In genomic region chr10:108170818-108171217, GRCm38 (mm10) we compare ENCODE assay signal across 28 mouse cellular contexts. TPM values are rescaled to one million over a fixed set of nuclear protein-coding genes. Genes with fewer than 3 reads are reported as not detected.
DNase-seq lines count a peak whose midpoint lies in the region; ATAC-seq and TF ChIP-seq lines count a peak whose summit lies in the region.
"Had no signal": no experiment of that assay in that cellular context is flagged by ENCODE, and none has a peak within 500 bp of the region (broad histone marks: within the 10 kb centered on the region; RNA-seq: fewer than 3 reads in every experiment).

No protein-coding gene starts in this region.

- intact Hi-C loops in heart, postnatal 14 days (cut with DNase I), result no loop called here

- TF ChIP-seq EP300 in lung, postnatal 0 days (IDR thresholded peaks at IDR 0.05), result peak; percentile 48

- no peak overlapping the region for H3K27ac ChIP-seq in embryonic facial prominence, embryonic 14.5 days (replicated peaks; ENCODE audit: low read depth, low read length)
- H3K27ac ChIP-seq in embryonic facial prominence, embryonic 10.5 days (replicated peaks), result no peak overlapping the region
- H3K27ac ChIP-seq in heart, embryonic 15.5 days, result peak overlapping the region; percentile 47
- H3K27ac ChIP-seq in lung, postnatal 0 days (ENCODE audit: low read length), result no peak overlapping the region
- H3K27ac ChIP-seq: forebrain, embryonic 13.5 days; hindbrain, embryonic 14.5 days; kidney, embryonic 15.5 days; liver, embryonic 14.5 days; midbrain, embryonic 10.5 days; midbrain, embryonic 15.5 days; neural tube, embryonic 15.5 days; stomach, embryonic 15.5 days had no signal

- H3K4me1 ChIP-seq in embryonic facial prominence, embryonic 14.5 days (ENCODE audit: control insufficient read depth, insufficient read depth, low read length), result peaks cover 6% of the 10 kb centered on the region
- peaks cover 8% of the 10 kb centered on the region for H3K4me1 ChIP-seq in embryonic facial prominence, embryonic 10.5 days
- peaks cover 58% of the 10 kb centered on the region for H3K4me1 ChIP-seq in heart, embryonic 15.5 days (replicated peaks)
- peaks cover 17% of the 10 kb centered on the region for H3K4me1 ChIP-seq in lung, postnatal 0 days (ENCODE audit: insufficient read depth, low read depth, low read length)

- no peak overlapping the region for H3K9ac ChIP-seq in embryonic facial prominence, embryonic 14.5 days (ENCODE audit: low read depth, low read length)
- no peak overlapping the region for H3K9ac ChIP-seq in heart, embryonic 15.5 days
- no peak overlapping the region for H3K9ac ChIP-seq in lung, postnatal 0 days (replicated peaks; ENCODE audit: low read depth)
- H3K9ac ChIP-seq: forebrain, embryonic 13.5 days; hindbrain, embryonic 14.5 days; kidney, embryonic 15.5 days; liver, embryonic 14.5 days; midbrain, embryonic 15.5 days; neural tube, embryonic 15.5 days; stomach, embryonic 15.5 days had no signal

- 69% methylated on average over 3 of the region's 3 CpGs for whole genome bisulfite sequencing in embryonic facial prominence, embryonic 14.5 days
- 86% methylated on average over 3 of the region's 3 CpGs for WGBS in embryonic facial prominence, embryonic 10.5 days
- 33% methylated on average over 3 of the region's 3 CpGs for WGBS in heart, embryonic 15.5 days
- 32% methylated on average over 3 of the region's 3 CpGs for WGBS in lung, postnatal 0 days

- H3K4me2 ChIP-seq in embryonic facial prominence, embryonic 14.5 days (ENCODE audit: low read depth, low read length), result no peak overlapping the region
- H3K4me2 ChIP-seq in heart, embryonic 15.5 days, result peak overlapping the region; percentile 28
- H3K4me2 ChIP-seq in lung, postnatal 0 days (replicated peaks; ENCODE audit: low read depth, low read length), result no peak overlapping the region
- H3K4me2 ChIP-seq: forebrain, embryonic 13.5 days; hindbrain, embryonic 14.5 days; kidney, embryonic 15.5 days; midbrain, embryonic 15.5 days; neural tube, embryonic 15.5 days; stomach, embryonic 15.5 days had no signal

- no peaks in the 10 kb centered on the region for H3K36me3 ChIP-seq in embryonic facial prominence, embryonic 14.5 days (ENCODE audit: control insufficient read depth, insufficient read depth, low read length)
- peaks cover 11% of the 10 kb centered on the region; the same call in 1 of the 2 replicates for H3K36me3 ChIP-seq in embryonic facial prominence, embryonic 10.5 days (replicated peaks)
- H3K36me3 ChIP-seq in heart, embryonic 15.5 days, result no peaks in the 10 kb centered on the region
- H3K36me3 ChIP-seq in lung, postnatal 0 days (ENCODE audit: insufficient read depth, low read length), result no peaks in the 10 kb centered on the region
- H3K36me3 ChIP-seq: midbrain, embryonic 15.5 days; neural tube, embryonic 15.5 days; stomach, embryonic 15.5 days had no signal

- TF ChIP-seq CTCF in lung, postnatal 0 days (IDR thresholded peaks at IDR 0.05), result no peak

- ATAC-seq in embryonic facial prominence, embryonic 14.5 days (ENCODE audit: low read depth), result 0 out of 2 replicates have a peak, but pooled peaks have one; percentile 60
- ATAC-seq in heart, embryonic 15.5 days (replicated peaks; ENCODE audit: insufficient number of reproducible peaks, insufficient read depth, low FRiP score, low read depth), result no peak
- ATAC-seq in lung, postnatal 0 days, result peak; percentile 71
- ATAC-seq: forebrain, embryonic 13.5 days; midbrain, embryonic 15.5 days had no signal

- no peak for DNase-seq in embryonic facial prominence, embryonic 14.5 days (ENCODE audit: low spot score)
- no peak for DNase-seq in embryonic facial prominence, embryonic 10.5 days (ENCODE audit: low spot score)
- no peak for DNase-seq in heart, postnatal 14 days
- peak; percentile 72 for DNase-seq in lung, postnatal 0 days (ENCODE audit: low spot score)
- no peak for DNase-seq in lung, postnatal 25 days (ENCODE audit: low spot score)
- no peak for DNase-seq in cerebellum, adult 18-20 months
- DNase-seq: adrenal gland, adult 2 months; adrenal gland, postnatal 36 days; cerebellum, adult 2 months; cerebellum, postnatal 14 days; gastrocnemius, postnatal 25 days; kidney, adult 18-20 months; kidney, postnatal 25 days; left cerebral cortex, postnatal 4 days; lung, adult 2 months; lung, postnatal 14 days; retina, postnatal 1 day; right cerebral cortex, postnatal 14 days; thymus, postnatal 14 days had no signal

- H3K27me3 ChIP-seq in embryonic facial prominence, embryonic 14.5 days (replicated peaks; ENCODE audit: control insufficient read depth, insufficient read depth, low read length), result no peaks in the 10 kb centered on the region
- no peaks in the 10 kb centered on the region for H3K27me3 ChIP-seq in embryonic facial prominence, embryonic 10.5 days (replicated peaks; ENCODE audit: low read depth, poor library complexity, severe bottlenecking)
- H3K27me3 ChIP-seq in heart, embryonic 15.5 days, result no peaks in the 10 kb centered on the region
- no peaks in the 10 kb centered on the region for H3K27me3 ChIP-seq in lung, postnatal 0 days (replicated peaks; ENCODE audit: insufficient read depth, low read length)
- H3K27me3 ChIP-seq: forebrain, embryonic 13.5 days; kidney, embryonic 15.5 days; midbrain, embryonic 15.5 days; neural tube, embryonic 15.5 days; stomach, embryonic 15.5 days had no signal

- H3K9me3 ChIP-seq in embryonic facial prominence, embryonic 14.5 days (ENCODE audit: control insufficient read depth, low read length), result no peaks in the 10 kb centered on the region
- no peaks in the 10 kb centered on the region for H3K9me3 ChIP-seq in embryonic facial prominence, embryonic 10.5 days
- H3K9me3 ChIP-seq in heart, embryonic 15.5 days (replicated peaks), result no peaks in the 10 kb centered on the region
- H3K9me3 ChIP-seq in lung, postnatal 0 days (ENCODE audit: low read length), result no peaks in the 10 kb centered on the region
- H3K9me3 ChIP-seq: forebrain, embryonic 13.5 days; kidney, embryonic 15.5 days; midbrain, embryonic 10.5 days; midbrain, embryonic 15.5 days; neural tube, embryonic 15.5 days; stomach, embryonic 15.5 days had no signal

- H3K4me3 ChIP-seq in embryonic facial prominence, embryonic 14.5 days (ENCODE audit: low read depth, low read length), result no peak overlapping the region
- H3K4me3 ChIP-seq in embryonic facial prominence, embryonic 10.5 days, result no peak overlapping the region
- H3K4me3 ChIP-seq in heart, embryonic 15.5 days, result no peak overlapping the region
- H3K4me3 ChIP-seq in lung, postnatal 0 days (ENCODE audit: low read depth, low read length), result no peak overlapping the region
- H3K4me3 ChIP-seq: forebrain, embryonic 13.5 days; kidney, embryonic 15.5 days; midbrain, embryonic 10.5 days; midbrain, embryonic 15.5 days; neural tube, embryonic 15.5 days; stomach, embryonic 15.5 days had no signal

RNA-seq across cellular contexts. Expression of gene Ppp1r12a, which starts 8.8 kb away (rescaled TPM):
- 71.9 and 74.5 TPM in 2 replicates for polyA plus RNA-seq in embryonic facial prominence, embryonic 14.5 days (2014; fragmentation: Nextera tagmentation; extraction: Ambion mirVana)
- polyA plus RNA-seq in embryonic facial prominence, embryonic 10.5 days (2016; fragmentation: Nextera tagmentation; extraction: Ambion mirVana), result 78.1 and 84.3 TPM in 2 replicates
- 88.9 and 90.9 TPM in 2 replicates for polyA plus RNA-seq in heart, embryonic 15.5 days (2015; fragmentation: Nextera tagmentation; extraction: Ambion mirVana)
- 10 to 100 TPM; 76.8 to 81.2 TPM for total RNA-seq in heart, postnatal 14 days (2021)
- 82.9 and 90.4 TPM in 2 replicates for polyA plus RNA-seq in lung, postnatal 0 days (2015; fragmentation: Nextera tagmentation; extraction: Ambion mirVana)
